Mouse (Mus musculus): ENCODE data around the gene Dand5. TPM values are rescaled to one million over a fixed set of nuclear protein-coding genes. Genes with fewer than 3 reads are reported as not detected.

Gene Dand5
- total RNA-seq, 2 experiments from 2014 or later = 10.2 to 10.8 TPM

DNA sequence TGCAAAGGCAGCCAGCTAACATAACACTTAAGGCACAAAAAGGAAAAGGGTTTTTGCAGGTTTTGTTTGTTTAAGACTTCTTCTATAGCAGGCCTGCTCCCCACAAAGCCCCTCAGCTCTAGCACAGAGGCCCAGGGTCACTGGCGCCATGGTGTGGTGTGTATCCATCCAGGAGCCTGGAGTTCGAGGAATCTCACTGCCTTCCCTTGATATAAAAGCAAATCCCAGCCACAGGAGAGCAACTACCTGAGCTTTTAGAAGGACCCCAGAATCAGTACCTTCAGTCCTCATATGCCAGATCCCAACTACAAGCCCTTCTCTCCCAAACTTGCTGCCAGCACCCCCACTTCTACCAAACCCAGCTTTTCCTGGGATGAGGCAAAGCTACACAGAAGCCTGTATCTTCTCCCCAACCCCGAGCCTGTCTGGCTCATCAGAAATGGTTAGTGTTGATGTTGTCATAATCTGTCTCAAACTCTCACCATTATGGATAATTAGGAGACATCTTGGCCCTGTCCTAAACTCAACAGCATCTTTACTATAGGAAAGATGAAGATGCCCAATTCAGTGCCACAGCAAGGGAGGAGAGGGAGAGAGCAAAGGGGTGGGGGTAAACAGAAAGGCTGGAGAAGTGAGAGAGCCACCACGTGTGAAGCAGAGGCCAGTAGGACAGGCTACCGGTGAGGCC, 51.5 kb downstream of the Dand5 start:
- DNase-seq (ENCODE audit: low spot score in 2 of 2) = no peak

DNA sequence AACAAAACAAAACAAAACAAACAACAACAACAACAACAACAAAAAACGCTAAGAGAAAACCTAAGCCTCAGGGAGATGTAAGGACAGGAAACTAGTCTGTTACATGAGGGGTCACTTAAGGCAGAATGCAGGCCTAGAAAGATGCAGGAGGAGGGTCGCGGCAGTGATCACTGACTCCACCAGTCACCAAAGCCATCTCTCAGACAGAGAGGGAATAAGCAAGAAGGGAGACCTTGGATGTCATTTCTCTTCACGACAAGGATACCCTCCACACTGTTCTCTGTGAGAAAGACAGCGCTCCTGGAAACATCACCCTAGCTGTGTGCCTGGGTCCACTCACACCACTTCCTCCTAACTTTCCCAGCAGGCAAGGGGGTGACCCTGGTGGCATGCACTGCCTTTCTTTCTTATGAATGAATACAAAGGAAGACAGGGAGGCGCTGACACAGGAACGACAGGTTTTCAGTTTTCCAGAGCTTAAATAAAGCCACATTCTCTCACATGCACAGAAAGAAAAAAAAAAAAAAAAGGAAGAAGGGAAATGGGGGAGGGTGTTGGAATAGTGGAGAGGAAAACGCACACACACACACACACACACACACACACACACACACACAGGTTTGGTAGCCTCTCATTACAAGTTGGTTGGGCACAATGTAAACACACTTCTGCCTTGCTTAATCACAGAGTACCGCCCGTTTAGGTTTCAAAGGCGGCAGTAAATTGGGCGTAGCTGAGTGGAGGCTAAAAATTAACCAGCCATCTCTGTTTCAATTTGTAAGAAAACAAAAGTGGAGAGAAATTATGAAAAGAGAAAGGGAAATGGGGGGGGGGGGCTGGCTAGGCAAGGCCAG, 52.3 kb downstream of the Dand5 start:
- DNase-seq (ENCODE audit: low spot score in 2 of 2) = no peak

DNA sequence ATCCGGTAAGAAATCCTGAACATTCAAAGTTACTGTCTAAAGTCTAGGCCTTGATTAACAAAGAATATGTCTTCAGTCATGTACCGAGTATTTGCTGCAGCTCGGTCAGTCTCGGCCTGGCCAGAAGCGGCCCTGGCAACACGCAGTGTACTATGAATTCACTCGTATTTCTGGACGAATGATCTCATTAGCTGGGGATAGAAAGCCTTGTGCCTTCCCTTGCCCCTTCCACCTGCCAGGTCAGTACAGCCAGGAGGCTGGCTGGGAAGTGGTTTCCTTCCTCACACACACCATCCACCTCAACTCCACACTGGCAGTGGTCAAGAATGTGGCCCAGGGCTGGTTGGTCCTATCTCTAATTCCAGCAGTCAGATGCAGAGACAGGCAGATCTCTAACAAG, 53.3 kb downstream of the Dand5 start:
- DNase-seq (ENCODE audit: low spot score in 2 of 2) = no peak

DNA sequence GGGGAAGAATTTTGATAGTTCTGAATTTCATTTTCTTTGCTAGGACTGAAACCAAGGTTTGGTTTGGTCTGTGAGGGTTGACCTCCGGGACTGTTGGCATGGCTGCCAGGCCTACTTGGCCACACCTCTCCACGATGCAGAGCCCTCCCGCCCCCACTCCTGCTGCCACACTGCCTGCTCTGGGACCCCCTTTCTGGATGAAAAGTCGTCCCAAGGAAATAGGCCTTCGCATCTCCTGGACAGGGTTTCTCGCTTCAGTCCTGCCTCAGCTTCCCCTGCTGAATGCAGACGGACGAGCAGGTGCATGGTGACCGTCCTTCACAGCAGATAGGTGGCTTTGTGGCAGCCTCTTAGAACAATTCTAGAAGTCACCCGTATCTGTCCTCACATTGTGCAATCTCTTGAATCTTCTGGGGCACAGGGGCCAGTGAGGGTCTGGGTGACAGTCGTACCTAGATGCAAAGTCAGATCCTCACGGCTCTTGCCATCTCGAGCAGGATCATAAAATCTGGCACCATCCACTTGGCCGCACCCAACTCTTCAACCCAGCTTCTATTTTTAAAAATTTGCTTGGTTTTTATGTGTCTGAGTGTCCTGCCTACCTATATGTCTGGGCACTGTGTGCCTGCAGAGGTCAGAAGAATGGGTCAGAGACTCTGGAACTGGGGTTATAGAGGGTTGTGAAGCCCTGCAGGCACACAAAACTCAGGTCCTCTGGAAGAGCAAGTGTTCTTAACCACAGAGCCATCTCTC, 54.1 kb downstream of the Dand5 start:
- no peak for DNase-seq (ENCODE audit: low spot score in 2 of 2)

DNA sequence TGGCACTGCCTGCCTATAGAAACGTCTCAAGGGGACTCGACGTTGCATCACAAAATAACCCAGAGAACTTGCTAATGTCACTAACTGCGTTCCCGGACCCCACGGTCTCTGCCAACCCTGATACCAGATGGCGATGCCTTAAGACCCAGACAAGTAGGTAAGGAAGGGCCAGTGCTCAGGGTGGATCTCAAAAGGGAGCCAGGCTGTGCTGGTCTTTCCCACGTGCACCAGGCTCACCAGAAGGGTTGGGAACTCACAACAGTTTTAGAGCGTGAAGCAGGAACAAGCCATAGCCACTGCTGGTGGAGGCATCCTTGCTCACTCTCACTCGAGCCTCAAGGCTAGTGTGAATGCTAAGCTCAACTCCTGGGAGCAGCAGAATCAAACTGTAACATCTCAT, 55.4 kb downstream of the Dand5 start:
- no peak for DNase-seq (ENCODE audit: low spot score in 2 of 2)

DNA sequence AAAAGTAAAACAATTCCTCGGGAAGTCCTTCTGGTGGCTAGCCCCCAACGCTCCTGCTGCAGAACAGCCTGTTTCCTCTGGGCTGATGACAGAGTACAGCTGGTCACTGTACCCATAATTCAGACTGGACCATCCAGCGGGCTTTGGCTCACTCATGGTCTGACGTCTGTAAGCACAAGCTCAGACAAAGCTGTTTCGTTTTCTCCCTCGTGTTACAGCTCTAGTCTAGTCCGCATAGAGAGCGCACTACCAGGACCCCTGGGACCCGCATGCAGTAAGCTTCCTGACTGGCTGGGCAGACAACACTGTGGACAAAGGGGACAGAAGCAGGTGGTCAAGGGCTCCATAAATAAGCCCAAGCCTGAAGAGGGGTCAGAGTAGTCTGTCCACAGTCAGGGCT, 56.2 kb downstream of the Dand5 start:
- no peak for DNase-seq (ENCODE audit: low spot score in 2 of 2)

DNA sequence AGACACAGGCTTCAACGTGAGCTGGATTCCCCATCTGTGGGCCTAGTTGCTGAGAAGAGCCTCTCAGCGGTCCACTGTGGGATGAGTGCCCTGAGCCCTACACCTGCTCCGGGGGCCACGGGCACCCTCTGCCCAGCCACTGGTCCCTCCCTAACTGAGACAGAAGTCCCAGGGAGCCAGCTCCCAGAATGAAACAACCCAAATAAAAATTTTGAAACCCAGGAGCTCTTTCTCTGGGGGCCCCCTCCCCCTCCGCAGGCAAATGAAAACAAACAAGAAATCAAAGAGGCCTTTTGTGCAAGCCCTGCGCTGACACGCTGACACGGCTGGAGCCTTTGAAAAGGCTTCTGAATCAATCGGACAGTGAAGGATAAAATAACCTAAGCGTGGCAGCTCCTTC, 57.0 kb downstream of the Dand5 start:
- no peak for DNase-seq (ENCODE audit: low spot score in 2 of 2)

Small RNA genes within 50 kb of the gene (microRNA-seq; reads per million reads assigned to microRNA genes)
- 8.7 to 12.3 reads per million in 2 experiments for gene Mir7069

Other genes with a start within 250 kb of the Dand5 start
- 10 to 100 TPM; 15.5 to 19.9 TPM for gene Ier2, start 160.0 kb downstream of the Dand5 start, total RNA-seq (2021)
- 100 to 1,000 TPM in 1 of 2 experiments, 10 to 100 TPM in 1; 99.1 to 101 TPM for gene Trmt1, start 136.5 kb downstream of the Dand5 start, total RNA-seq (2021)
- gene Nacc1, start 135.0 kb downstream of the Dand5 start, total RNA-seq (2021) = 10 to 100 TPM; 93.7 to 99.0 TPM
- 1 to 10 TPM; 2.6 TPM for gene Lyl1, start 121.4 kb downstream of the Dand5 start, total RNA-seq (2021)
- not detected for gene G430095P16Rik, start 99.8 kb downstream of the Dand5 start, total RNA-seq (2021)
- gene Nfix, start 22.5 kb downstream of the Dand5 start, total RNA-seq (2021) = 100 to 1,000 TPM; 291 to 300 TPM
- gene Gadd45gip1, start 8.7 kb upstream of the Dand5 start, total RNA-seq (2021) = 10 to 100 TPM; 26.6 to 28.5 TPM
- gene Rad23a, start 17.8 kb upstream of the Dand5 start, total RNA-seq (2021) = 10 to 100 TPM; 78.9 to 79.8 TPM
- gene Calr, start 24.1 kb upstream of the Dand5 start, total RNA-seq (2021) = 100 to 1,000 TPM; 456 to 475 TPM
- gene Farsa, start 34.2 kb upstream of the Dand5 start, total RNA-seq (2021) = 10 to 100 TPM; 45.8 to 48.2 TPM
- 1 to 10 TPM; 6.7 to 8.4 TPM for gene Syce2, start 49.3 kb upstream of the Dand5 start, total RNA-seq (2021)
- 10 to 100 TPM; 34.8 to 39.1 TPM for gene Gcdh, start 71.1 kb upstream of the Dand5 start, total RNA-seq (2021)
- under 1 TPM in 1 of 2 experiments, not detected in 1; 0.28 TPM for gene Klf1, start 79.1 kb upstream of the Dand5 start, total RNA-seq (2021)
- gene Dnase2a, start 85.7 kb upstream of the Dand5 start, total RNA-seq (2021) = 1 to 10 TPM; 3.2 to 3.7 TPM
- 10 to 100 TPM; 75.6 to 83.6 TPM for gene Mast1, start 114.5 kb upstream of the Dand5 start, total RNA-seq (2021)
- 1 to 10 TPM in 1 of 2 experiments, under 1 TPM in 1; 0.91 to 1.3 TPM for gene Rtbdn, start 124.2 kb upstream of the Dand5 start, total RNA-seq (2021)
- not detected for gene Gm49661, start 146.6 kb upstream of the Dand5 start, total RNA-seq (2021)
- gene Prdx2, start 146.8 kb upstream of the Dand5 start, total RNA-seq (2021) = 100 to 1,000 TPM; 338 to 344 TPM
- 10 to 100 TPM; 45.8 to 59.8 TPM for gene Rnaseh2a, start 146.9 kb upstream of the Dand5 start, total RNA-seq (2021)
- 100 to 1,000 TPM; 119 to 130 TPM for gene Junb, start 155.9 kb upstream of the Dand5 start, total RNA-seq (2021)
- 1 to 10 TPM; 9.6 to 9.7 TPM for gene Hook2, start 167.8 kb upstream of the Dand5 start, total RNA-seq (2021)
- gene Best2, start 191.7 kb upstream of the Dand5 start, total RNA-seq (2021) = not detected
- gene Asna1, start 202.5 kb upstream of the Dand5 start, total RNA-seq (2021) = 100 to 1,000 TPM; 130 to 138 TPM
- 100 to 1,000 TPM; 129 to 134 TPM for gene Trir, start 204.0 kb upstream of the Dand5 start, total RNA-seq (2021)
- 100 to 1,000 TPM; 171 to 176 TPM for gene Tnpo2, start 214.1 kb upstream of the Dand5 start, total RNA-seq (2021)
- gene Fbxw9, start 237.2 kb upstream of the Dand5 start, total RNA-seq (2021) = 10 to 100 TPM; 16.2 to 17.5 TPM
- gene Gm5741, start 245.2 kb upstream of the Dand5 start, total RNA-seq (2021) = not detected
- 10 to 100 TPM; 63.8 to 68.7 TPM for gene Dhps, start 248.9 kb upstream of the Dand5 start, total RNA-seq (2021)

Data from left cerebral cortex, adult 18-20 months (tissue).